Mouse (Mus musculus): Measurements from ENCODE around the gene Gm45837.
A peak's percentile ranks its signal among the peaks of the same experiment; 100 is the strongest.

Gm45837 gene

GRCm38 (mm10) chr7:101437876-101438275 is 27.2 kb downstream of the Gm45837 start:
- peak; percentile 40 for DNase-seq (ENCODE audit: low read depth, low spot score)

- DNase-seq (ENCODE audit: low read depth, low spot score) = no peak
Observed at GRCm38 (mm10) chr7:101443093-101443492, 32.4 kb downstream of the Gm45837 start.

- no peak for DNase-seq (ENCODE audit: low read depth, low spot score)
Observed at GRCm38 (mm10) chr7:101444211-101444610, 33.5 kb downstream of the Gm45837 start.

GRCm38 (mm10) chr7:101449855-101450254 is 39.2 kb downstream of the Gm45837 start:
- DNase-seq (ENCODE audit: low read depth, low spot score) = no peak

- peak; percentile 85 for DNase-seq (ENCODE audit: low read depth, low spot score)
Observed at GRCm38 (mm10) chr7:101450422-101451401, 40.0 kb downstream of the Gm45837 start.

- no peak for DNase-seq (ENCODE audit: low read depth, low spot score)
Observed at GRCm38 (mm10) chr7:101452669-101453068, 42.0 kb downstream of the Gm45837 start.

- DNase-seq (ENCODE audit: low read depth, low spot score) = no peak
Observed at GRCm38 (mm10) chr7:101453296-101453695, 42.6 kb downstream of the Gm45837 start.

GRCm38 (mm10) chr7:101453725-101454124 is 43.0 kb downstream of the Gm45837 start:
- DNase-seq (ENCODE audit: low read depth, low spot score) = no peak

- DNase-seq (ENCODE audit: low read depth, low spot score) = no peak
Observed at GRCm38 (mm10) chr7:101454479-101454878, 43.8 kb downstream of the Gm45837 start.

- no peak for DNase-seq (ENCODE audit: low read depth, low spot score)
Observed at GRCm38 (mm10) chr7:101455141-101455540, 44.5 kb downstream of the Gm45837 start.

GRCm38 (mm10) chr7:101456318-101456717 is 45.6 kb downstream of the Gm45837 start:
- DNase-seq (ENCODE audit: low read depth, low spot score) = no peak

- no peak for DNase-seq (ENCODE audit: low read depth, low spot score)
Observed at GRCm38 (mm10) chr7:101456789-101457188, 46.1 kb downstream of the Gm45837 start.

- DNase-seq (ENCODE audit: low read depth, low spot score) = no peak
Observed at GRCm38 (mm10) chr7:101457283-101457682, 46.6 kb downstream of the Gm45837 start.

GRCm38 (mm10) chr7:101457801-101458200 is 47.1 kb downstream of the Gm45837 start:
- DNase-seq (ENCODE audit: low read depth, low spot score) = no peak

GRCm38 (mm10) chr7:101458278-101458781 is 47.6 kb downstream of the Gm45837 start:
- DNase-seq (ENCODE audit: low read depth, low spot score) = no peak

GRCm38 (mm10) chr7:101459305-101459813 is 48.7 kb downstream of the Gm45837 start:
- no peak for DNase-seq (ENCODE audit: low read depth, low spot score)

- no peak for DNase-seq (ENCODE audit: low read depth, low spot score)
Observed at GRCm38 (mm10) chr7:101459923-101460607, 49.4 kb downstream of the Gm45837 start.

GRCm38 (mm10) chr7:101460608-101460957 is 49.9 kb downstream of the Gm45837 start:
- DNase-seq (ENCODE audit: low read depth, low spot score) = no peak

- no peak for DNase-seq (ENCODE audit: low read depth, low spot score)
Observed at GRCm38 (mm10) chr7:101461571-101461970, 50.9 kb downstream of the Gm45837 start.

GRCm38 (mm10) chr7:101462327-101463068 is 51.8 kb downstream of the Gm45837 start:
- DNase-seq (ENCODE audit: low read depth, low spot score) = no peak

- DNase-seq (ENCODE audit: low read depth, low spot score) = no peak
Observed at GRCm38 (mm10) chr7:101463665-101464271, 53.1 kb downstream of the Gm45837 start.
